Mouse (Mus musculus) CH12.LX (cell line): ENCODE data around the gene Capns1. TPM values are rescaled to one million over a fixed set of nuclear protein-coding genes. Genes with fewer than 3 reads are reported as not detected.

Source experiments
- DNase-seq: peaks from one replicate; pipeline ENCODE4 v3.0.0-alpha.2; 2013; ENCODE audit errors: extremely low read depth
- H3K27ac ChIP-seq: 2 replicates; pipeline ENCODE4 v1.5.1; 2012; ENCODE audit warnings: low read depth, mild to moderate bottlenecking, control low read depth, moderate library complexity; ENCODE audit not compliant: insufficient read depth
- H3K27me3 ChIP-seq: replicated peaks from 2 replicates; pipeline ENCODE3; 2012; ENCODE audit warnings: inconsistent platforms
- H3K36me3 ChIP-seq, 2 experiments: replicated peaks in 1 of 2; 2 replicates each; pipeline versions ENCODE3 to v1.6.1; 2012; ENCODE audit warnings: inconsistent platforms in 1 of 2, low read length in 1 of 2, mild to moderate bottlenecking in 1 of 2, mixed read lengths in 1 of 2, moderate library complexity in 1 of 2; ENCODE audit not compliant: control insufficient read depth in 1 of 2, insufficient read depth in 1 of 2
- H3K4me1 ChIP-seq, 2 experiments: 2 replicates each; pipeline ENCODE4 v1.6.1; 2012; ENCODE audit warnings: inconsistent platforms in 1 of 2, moderate library complexity in 1 of 2; ENCODE audit not compliant: insufficient read depth in 2 of 2, control insufficient read depth in 1 of 2
- H3K4me2 ChIP-seq: 2 replicates; pipeline ENCODE4 v1.6.1; 2012; ENCODE audit warnings: low read depth, mild to moderate bottlenecking, control low read depth; ENCODE audit not compliant: poor library complexity, insufficient read depth, severe bottlenecking
- H3K4me3 ChIP-seq, 3 experiments: fragments of 150-350 bp in 1 of 3; sonication (generic) in 1 of 3; replicated peaks in 1 of 3; 2 replicates each; pipeline versions ENCODE3 to v1.5.1; 2011 to 2012; ENCODE audit warnings: low read depth in 2 of 3, low read length in 2 of 3, mild to moderate bottlenecking in 2 of 3, moderate library complexity in 2 of 3, control low read depth in 1 of 3, improper control_type of control experiment in 1 of 3, inconsistent platforms in 1 of 3, mixed read lengths in 1 of 3; ENCODE audit not compliant: poor library complexity in 1 of 3
- H3K79me2 ChIP-seq: replicated peaks from 2 replicates; pipeline ENCODE4 v1.6.1; 2012; ENCODE audit warnings: mild to moderate bottlenecking, moderate library complexity; ENCODE audit not compliant: control insufficient read depth, poor library complexity, insufficient read depth, severe bottlenecking; ENCODE audit errors: extremely low read depth
- H3K9ac ChIP-seq: 2 replicates; pipeline ENCODE4 v1.6.1; 2012; ENCODE audit warnings: low read depth, mild to moderate bottlenecking, control low read depth, moderate library complexity; ENCODE audit not compliant: insufficient read depth
- H3K9me3 ChIP-seq: replicated peaks from 2 replicates; pipeline ENCODE3; 2012; ENCODE audit warnings: low read length, inconsistent platforms, mixed read lengths
- BHLHE40 ChIP-seq: IDR thresholded peaks from 2 replicates; pipeline ENCODE4 v1.6.1; 2011; ENCODE audit warnings: mild to moderate bottlenecking, low read depth, low read length, improper control_type of control experiment
- CHD1 ChIP-seq: IDR thresholded peaks from 2 replicates; pipeline ENCODE4 v1.6.1; 2012; ENCODE audit warnings: low read depth, low read length, improper control_type of control experiment, inconsistent platforms
- CHD2 ChIP-seq: IDR thresholded peaks from 2 replicates; pipeline ENCODE4 v1.6.1; 2011; ENCODE audit warnings: low read length, improper control_type of control experiment
- EP300 ChIP-seq: IDR thresholded peaks from 2 replicates; pipeline ENCODE4 v1.6.1; 2011; ENCODE audit warnings: low read length, improper control_type of control experiment
- ETS1 ChIP-seq: conservative IDR thresholded peaks from 2 replicates; pipeline ENCODE4 v1.6.1; 2012; ENCODE audit warnings: low read depth, mild to moderate bottlenecking, inconsistent platforms, low read length, improper control_type of control experiment, moderate library complexity
- GABPA ChIP-seq: IDR thresholded peaks from 2 replicates; pipeline ENCODE4 v1.6.1; 2012; ENCODE audit warnings: low read depth, low read length, improper control_type of control experiment, inconsistent platforms; ENCODE audit not compliant: insufficient replicate concordance
- HCFC1 ChIP-seq: IDR thresholded peaks from 2 replicates; pipeline ENCODE4 v1.6.1; 2012; ENCODE audit warnings: low read depth, mild to moderate bottlenecking, inconsistent platforms, low read length, improper control_type of control experiment
- JUN ChIP-seq: IDR thresholded peaks from 2 replicates; pipeline ENCODE4 v1.6.1; 2011; ENCODE audit warnings: low read depth, mild to moderate bottlenecking, low read length, improper control_type of control experiment, moderate library complexity; ENCODE audit not compliant: insufficient read depth
- JUND ChIP-seq: conservative IDR thresholded peaks from 2 replicates; pipeline ENCODE4 v1.6.1; 2011; ENCODE audit warnings: low read depth, low read length, improper control_type of control experiment
- KAT2A ChIP-seq: IDR thresholded peaks from 2 replicates; pipeline ENCODE4 v1.6.1; 2012; ENCODE audit warnings: low read length, improper control_type of control experiment, inconsistent platforms; ENCODE audit not compliant: insufficient replicate concordance
- MAFK ChIP-seq: IDR thresholded peaks from 2 replicates; pipeline ENCODE4 v1.6.1; 2011; ENCODE audit warnings: low read length, improper control_type of control experiment; ENCODE audit not compliant: insufficient replicate concordance
- MEF2A ChIP-seq: IDR thresholded peaks from 2 replicates; pipeline ENCODE4 v1.6.1; 2014; ENCODE audit warnings: low read depth, mild to moderate bottlenecking, inconsistent platforms, low read length, improper control_type of control experiment, borderline replicate concordance
- MXI1 ChIP-seq: IDR thresholded peaks from 2 replicates; pipeline ENCODE4 v1.6.1; 2011; ENCODE audit warnings: mild to moderate bottlenecking, low read depth, low read length, improper control_type of control experiment
- MYC ChIP-seq: IDR thresholded peaks from 2 replicates; pipeline ENCODE4 v1.6.1; 2011; ENCODE audit warnings: low read depth, mild to moderate bottlenecking, improper control_type of control experiment, low read length
- NRF1 ChIP-seq: IDR thresholded peaks from 2 replicates; pipeline ENCODE4 v1.6.1; 2014; ENCODE audit warnings: low read depth, mild to moderate bottlenecking, inconsistent platforms, low read length, improper control_type of control experiment, moderate library complexity
- PAX5 ChIP-seq: IDR thresholded peaks from 2 replicates; pipeline ENCODE4 v1.6.1; 2012; ENCODE audit warnings: low read length, inconsistent platforms, mixed read lengths
- RCOR1 ChIP-seq: conservative IDR thresholded peaks from 2 replicates; pipeline ENCODE4 v1.6.1; 2012; ENCODE audit warnings: low read depth, mild to moderate bottlenecking, inconsistent platforms, low read length, improper control_type of control experiment
- SIN3A ChIP-seq: IDR thresholded peaks from 2 replicates; pipeline ENCODE4 v1.6.1; 2012; ENCODE audit warnings: low read length, improper control_type of control experiment, inconsistent platforms
- SMC3 ChIP-seq: IDR thresholded peaks from 2 replicates; pipeline ENCODE4 v1.6.1; 2011; ENCODE audit warnings: low read depth, low read length, improper control_type of control experiment
- TCF12 ChIP-seq: IDR thresholded peaks from 2 replicates; pipeline ENCODE4 v1.6.1; 2014; ENCODE audit warnings: low read depth, mild to moderate bottlenecking, inconsistent platforms, low read length, improper control_type of control experiment
- UBTF ChIP-seq: IDR thresholded peaks from 2 replicates; pipeline ENCODE4 v1.6.1; 2012; ENCODE audit warnings: low read depth, mild to moderate bottlenecking, inconsistent platforms, low read length, improper control_type of control experiment, moderate library complexity
- USF1 ChIP-seq: IDR thresholded peaks from 2 replicates; pipeline ENCODE4 v1.6.1; 2014; ENCODE audit warnings: low read depth, mild to moderate bottlenecking, inconsistent platforms, low read length, improper control_type of control experiment
- ZC3H11A ChIP-seq: IDR thresholded peaks from 2 replicates; pipeline ENCODE4 v1.6.1; 2012; ENCODE audit warnings: low read depth, mild to moderate bottlenecking, inconsistent platforms, low read length, improper control_type of control experiment
- ZKSCAN1 ChIP-seq: IDR thresholded peaks from 2 replicates; pipeline ENCODE4 v1.6.1; 2012; ENCODE audit warnings: low read depth, inconsistent platforms, low read length, improper control_type of control experiment, borderline replicate concordance
- ZMIZ1 ChIP-seq: IDR thresholded peaks from 2 replicates; pipeline ENCODE4 v1.6.1; 2012; ENCODE audit warnings: low read depth, mild to moderate bottlenecking, inconsistent platforms, low read length, improper control_type of control experiment
- ZNF384 ChIP-seq: IDR thresholded peaks from 2 replicates; pipeline ENCODE4 v1.6.1; 2012; ENCODE audit warnings: low read depth, low read length, improper control_type of control experiment, inconsistent platforms
- dilution Hi-C: fragments of 300-500 bp; cut with MboI; formaldehyde crosslinking; loops from 2 replicates; pipeline ENCODE4 v1.14.3; 2020; ENCODE audit warnings: low sequenced_read_pairs; ENCODE audit not compliant: extremely low pct_unique_long_range_greater_than_20kb, extremely low pct_ligation_motif_present
- in situ Hi-C: fragments of 300-500 bp; cut with MboI; formaldehyde crosslinking; loops from 3 replicates; pipeline ENCODE4 v1.14.3; 2019; ENCODE audit warnings: low sequenced_read_pairs, low pct_ligation_motif_present, low pct_unique_long_range_greater_than_20kb, mixed read lengths
- polyA plus RNA-seq: library from polyadenylated mRNA; unstranded; fragments of >175 nt; gene quantifications from 2 replicates; pipeline ENCODE4 v1.2.1, GENCODE M21; 2012; ENCODE audit warnings: low read depth; ENCODE audit not compliant: insufficient read length
- total RNA-seq, 2 experiments: library from RNA; depleted of rRNA; stranded (reverse); fragments of 300-350 nt in 1 of 2; fragments of >200 nt in 1 of 2; gene quantifications; 2 replicates each; pipeline ENCODE4 v1.2.3; 2012 to 2014

Capns1 gene
- total and polyA plus RNA-seq, 3 experiments = 101 to 233 (median 219) TPM

DNA sequence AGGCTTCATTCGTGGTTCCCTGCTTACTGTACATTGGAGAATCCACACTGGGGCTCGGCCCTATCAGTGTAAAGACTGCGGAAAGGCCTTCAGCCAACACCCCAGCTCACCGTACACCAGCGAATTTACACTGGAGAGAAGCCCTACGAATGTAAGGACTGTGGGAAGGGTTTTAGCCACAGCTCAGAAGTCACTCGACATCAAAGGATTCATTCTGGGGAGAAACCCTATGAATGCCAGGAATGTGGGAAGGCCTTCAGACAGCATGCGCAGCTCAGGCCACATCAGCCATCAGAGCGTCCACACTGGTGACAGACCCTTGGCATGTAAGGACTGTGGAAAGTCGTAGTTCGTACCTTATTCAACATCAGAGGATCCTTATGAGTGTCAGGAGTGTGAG lies 20.4 kb downstream of the Capns1 start:
- Histone ChIP-seq H3K9ac (no peak overlapping the region), H3K27me3 (no peaks in the 10 kb centered on the region), H3K79me2 (no peaks in the 10 kb centered on the region)
- TF ChIP-seq KAT2A (no peak), HCFC1 (no peak), ZKSCAN1 (no peak), MXI1 (no peak), ZC3H11A (no peak), NRF1 (no peak), RCOR1 (no peak), UBTF (no peak), GABPA (no peak), SIN3A (no peak), MYC (no peak), CHD1 (no peak), PAX5 (no peak), CHD2 (no peak), TCF12 (no peak), MAFK (no peak), JUND (no peak), SMC3 (no peak)
- TF ChIP-seq, all 38 proteins: peak for 0
- in situ Hi-C loops (no loop called here), dilution Hi-C loops (no loop called here)
- H3K9me3 ChIP-seq = no peaks in the 10 kb centered on the region
- H3K36me3 ChIP-seq = peaks cover 19 to 35% of the 10 kb centered on the region in 2 experiments
- no peak for DNase-seq
- no peak overlapping the region for H3K4me2 ChIP-seq
- peaks cover 0 to 4% of the 10 kb centered on the region in 2 experiments; a peak in 3 of 4 replicates for H3K4me1 ChIP-seq
- H3K4me3 ChIP-seq = no peak overlapping the region
- no peak overlapping the region for H3K27ac ChIP-seq

DNA sequence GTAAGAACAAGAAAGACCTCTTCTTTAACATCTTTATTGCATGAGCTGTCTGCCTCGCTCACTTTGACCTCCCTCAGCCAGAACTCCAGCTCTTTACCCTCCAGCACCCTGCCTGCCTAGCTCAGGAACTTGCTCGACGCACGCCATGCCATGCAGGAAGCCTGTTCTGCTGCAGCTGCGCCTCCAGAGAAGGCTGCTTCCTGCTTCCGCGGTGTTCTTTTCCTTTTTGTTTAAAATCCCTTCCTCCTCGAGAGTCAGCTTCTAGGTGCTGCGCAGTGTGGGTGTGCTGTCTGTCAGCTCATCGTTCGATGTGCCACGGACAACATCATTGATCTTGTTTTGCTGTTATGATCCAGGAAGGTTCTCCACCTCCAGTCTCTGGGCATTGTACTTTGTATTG lies 22.1 kb downstream of the Capns1 start:
- Histone ChIP-seq H3K27me3 (no peaks in the 10 kb centered on the region), H3K79me2 (no peaks in the 10 kb centered on the region), H3K27ac (no peak overlapping the region), H3K4me2 (no peak overlapping the region), H3K36me3 (peaks cover 19 to 34% of the 10 kb centered on the region in 2 experiments), H3K9ac (no peak overlapping the region), H3K4me3 (no peak overlapping the region), H3K4me1 (peaks cover 0 to 1% of the 10 kb centered on the region in 2 experiments; a peak in 3 of 4 replicates), H3K9me3 (no peaks in the 10 kb centered on the region)
- no peak for DNase-seq
- TF ChIP-seq EP300 (no peak), USF1 (no peak), ETS1 (no peak), SIN3A (no peak), UBTF (no peak), CHD2 (no peak), JUND (no peak), ZMIZ1 (no peak), BHLHE40 (no peak), ZKSCAN1 (no peak), MEF2A (no peak), ZNF384 (no peak), MXI1 (no peak), JUN (no peak)
- in situ Hi-C loops = no loop called here
- dilution Hi-C loops = no loop called here
